Mouse (Mus musculus): ENCODE measurements around the gene Itpripl1. TPM values are rescaled to one million over a fixed set of nuclear protein-coding genes. Genes with fewer than 3 reads are reported as not detected.

Gene Itpripl1
- polyA plus RNA-seq (2021; fragmentation: Nextera tagmentation): 4.6 and 5.6 TPM in 2 replicates
- long read RNA-seq, experiment 1, partial matches to known transcripts: 0 of 3 reads
- long read RNA-seq, experiment 1, other reads (novel, unspliced or antisense): 1 of 3 reads
- long read RNA-seq, experiment 2, partial matches to known transcripts: 0 of 14 reads
- long read RNA-seq, experiment 2, other reads (novel, unspliced or antisense): 12 of 14 reads

GRCm38 (mm10) chr2:127143158-127144063 is at the start of gene Itpripl1:
Gene Itpripl1 (minus strand): TSS chr2:127143442.

GRCm38 (mm10) chr2:127133621-127134461 is 9.4 kb downstream of the Itpripl1 start, which contains the start of gene Ncaph:
Gene Ncaph (minus strand): TSS chr2:127133954.

Other genes starting within 250 kb of the Itpripl1 start
- gene Sppl2a, start 210.2 kb downstream of the Itpripl1 start, polyA plus RNA-seq (2021; fragmentation: Nextera tagmentation): 6.0 and 6.6 TPM in 2 replicates
- gene Ap4e1, start 134.7 kb downstream of the Itpripl1 start, polyA plus RNA-seq (2021; fragmentation: Nextera tagmentation): 0.77 and 0.83 TPM in 2 replicates
- gene Blvra, start 72.8 kb downstream of the Itpripl1 start, polyA plus RNA-seq (2021; fragmentation: Nextera tagmentation): 53.0 and 66.4 TPM in 2 replicates
- 1.0 and 1.1 TPM in 2 replicates for gene Ncaph, start 9.5 kb downstream of the Itpripl1 start, polyA plus RNA-seq (2021; fragmentation: Nextera tagmentation)
- gene 1810024B03Rik, start 64.8 kb upstream of the Itpripl1 start, polyA plus RNA-seq (2021; fragmentation: Nextera tagmentation): 1.2 TPM in 2 replicates
- gene Snrnp200, start 64.9 kb upstream of the Itpripl1 start, polyA plus RNA-seq (2021; fragmentation: Nextera tagmentation): 19.2 and 23.1 TPM in 2 replicates
- gene Ciao1, start 104.4 kb upstream of the Itpripl1 start, polyA plus RNA-seq (2021; fragmentation: Nextera tagmentation): 26.4 and 45.7 TPM in 2 replicates
- 34.3 and 92.3 TPM in 2 replicates for gene Tmem127, start 104.5 kb upstream of the Itpripl1 start, polyA plus RNA-seq (2021; fragmentation: Nextera tagmentation)
- 43.4 and 44.6 TPM in 2 replicates for gene Stard7, start 126.8 kb upstream of the Itpripl1 start, polyA plus RNA-seq (2021; fragmentation: Nextera tagmentation)
- gene Dusp2, start 192.7 kb upstream of the Itpripl1 start, polyA plus RNA-seq (2021; fragmentation: Nextera tagmentation): 2.4 and 2.9 TPM in 2 replicates
- gene Astl, start 195.2 kb upstream of the Itpripl1 start, polyA plus RNA-seq (2021; fragmentation: Nextera tagmentation): not detected in 2 replicates
- 0.73 and 1.2 TPM in 2 replicates for gene Adra2b, start 219.8 kb upstream of the Itpripl1 start, polyA plus RNA-seq (2021; fragmentation: Nextera tagmentation)